Mouse (Mus musculus) bone marrow, adult 2 months (tissue): ENCODE measurements around the gene Nnmt. TPM values are rescaled to one million over a fixed set of nuclear protein-coding genes. Genes with fewer than 3 reads are reported as not detected.

Experiments used
- H3K27ac ChIP-seq: fragments of 200-500 bp; 2 replicates; pipeline ENCODE4 v1.5.1; 2012; ENCODE audit warnings: low read depth, mild to moderate bottlenecking, control low read depth, inconsistent platforms, low read length; ENCODE audit not compliant: control insufficient read depth, poor library complexity, insufficient read depth
- H3K4me1 ChIP-seq: fragments of 200-500 bp; 2 replicates; pipeline ENCODE4 v1.6.1; 2011; ENCODE audit warnings: low read length; ENCODE audit not compliant: control insufficient read depth, insufficient read depth
- H3K4me3 ChIP-seq: fragments of 200-500 bp; replicated peaks from 2 replicates; pipeline ENCODE3; 2011; ENCODE audit warnings: mild to moderate bottlenecking, low read depth, low read length, control low read depth; ENCODE audit not compliant: control insufficient read depth
- CTCF ChIP-seq: fragments of 200-500 bp; IDR thresholded peaks from 2 replicates; pipeline ENCODE4 v1.5.1; 2011; ENCODE audit warnings: low read length, control low read depth; ENCODE audit not compliant: control insufficient read depth, insufficient read depth
- POLR2A ChIP-seq: fragments of 200-500 bp; IDR thresholded peaks from 2 replicates; pipeline ENCODE4 v1.6.1; 2011; ENCODE audit warnings: low read depth, mild to moderate bottlenecking, control low read depth, low read length, borderline replicate concordance; ENCODE audit not compliant: control insufficient read depth
- WGBS: fragments of 180-500 bp; shearing (Covaris S2); methylation state at CpG from one replicate; pipeline ENCODE4 v1.1.7; 2018; 5-methylcytosine and 5-hydroxymethylcytosine counted together
- polyA plus RNA-seq: library from polyadenylated mRNA; stranded (reverse); fragments of >200 nt; gene quantifications from 2 replicates; pipeline ENCODE4 v1.2.4, GENCODE M21; 2011; ENCODE audit warnings: low replicate concordance; ENCODE audit not compliant: missing spikeins, insufficient read depth, insufficient read length

The Nnmt gene
- 3.1 and 12.8 TPM in 2 replicates for polyA plus RNA-seq

DNA sequence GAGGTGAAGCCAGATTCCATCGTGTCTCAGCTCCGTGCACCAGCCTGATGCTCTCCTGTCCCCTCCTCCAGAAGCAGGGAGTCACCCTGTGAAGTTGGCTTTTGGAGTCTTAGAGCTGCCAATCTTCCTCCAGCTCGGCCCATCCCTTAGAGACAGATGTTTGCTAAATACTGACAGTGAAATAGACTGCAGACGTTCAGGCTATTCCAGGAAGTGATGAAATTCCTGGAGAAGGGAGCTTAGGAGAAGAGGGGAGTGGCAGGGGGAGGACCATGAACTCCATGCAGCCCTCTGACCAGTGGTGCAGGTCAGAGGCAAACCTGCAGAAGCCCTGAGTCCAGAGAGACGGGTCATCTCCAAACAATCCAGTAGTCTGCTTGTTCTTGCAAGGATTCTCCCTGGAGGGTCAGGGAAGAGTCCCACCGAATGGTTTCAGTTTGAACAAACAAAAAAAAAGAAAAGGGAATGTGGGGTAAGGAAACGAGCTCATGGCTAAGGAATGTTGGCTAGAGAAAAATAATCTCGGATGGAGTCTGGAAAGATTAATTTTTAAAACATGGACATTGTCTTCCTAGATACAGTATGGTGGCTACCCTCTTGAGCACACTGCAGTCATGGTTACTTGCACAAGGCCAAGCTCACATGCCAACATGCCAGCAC lies at the start of gene Nnmt:
TSS of gene Nnmt (minus strand) at position 215 of the 660 bp plus-strand sequence.
- Histone ChIP-seq H3K4me3 (no peak within 1 kb of the TSS), H3K27ac (peak within 1 kb of the TSS; percentile 33; the same call in 1 of the 2 replicates), H3K4me1 (peaks cover 4% of the 10 kb centered on the region; the same call in 1 of the 2 replicates)
- TF ChIP-seq POLR2A (no peak), CTCF (no peak)
- 48% methylated on average over 8 of the region's 8 CpGs for WGBS

DNA sequence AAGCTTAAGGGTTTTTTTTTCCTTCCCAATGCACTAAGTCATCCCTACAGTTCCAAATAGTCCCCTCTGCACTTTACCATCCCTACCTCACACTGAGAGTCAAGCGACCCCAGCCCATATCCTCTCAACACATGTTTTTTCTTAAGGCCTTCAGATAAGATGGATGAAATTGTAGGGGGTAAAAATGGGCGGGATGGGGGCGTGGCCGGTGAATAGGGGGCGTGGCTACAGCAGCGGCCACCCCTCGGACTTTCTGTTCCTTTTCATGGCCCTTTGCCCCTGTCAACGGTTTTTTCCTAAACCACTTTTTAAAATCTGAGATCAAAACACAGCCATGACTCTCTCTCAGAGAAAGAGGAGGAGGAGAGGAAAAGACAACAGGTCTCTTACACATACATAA lies 49.8 kb upstream of the Nnmt start:
- WGBS: 30% methylated on average over 8 of the region's 8 CpGs

DNA sequence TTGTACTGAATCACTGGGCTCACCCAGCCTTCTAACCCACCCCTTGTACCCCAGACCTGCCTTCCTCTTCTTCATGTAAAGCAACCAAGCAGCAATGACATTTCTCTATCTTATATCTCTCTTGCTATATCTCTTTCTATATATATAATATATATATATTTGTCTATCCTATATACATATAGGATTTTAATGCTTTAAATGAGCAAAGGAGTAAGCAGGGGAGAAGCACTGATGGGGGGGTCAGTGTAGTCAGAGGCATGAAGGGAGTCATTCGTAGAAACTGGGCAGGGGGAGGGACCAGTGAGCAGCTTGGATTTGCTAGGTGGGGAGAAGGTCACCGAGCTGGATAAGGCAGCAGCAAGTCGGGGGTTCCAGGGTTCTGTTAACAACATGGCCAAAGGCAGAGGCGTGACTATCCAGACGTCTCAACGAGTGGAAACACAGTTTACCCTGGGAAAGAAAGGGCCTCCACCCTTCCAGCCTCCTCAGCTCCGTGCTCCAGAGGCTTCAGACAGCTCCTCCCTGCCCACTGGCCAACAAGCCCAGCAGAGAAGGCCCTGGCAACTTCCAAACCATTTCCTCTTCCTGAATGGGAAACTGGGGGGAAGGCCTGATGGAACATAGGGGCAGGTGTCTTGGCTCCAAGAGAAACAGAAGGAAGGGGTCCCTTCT lies 48.6 kb upstream of the Nnmt start:
- Histone ChIP-seq H3K4me1 (peaks cover 1% of the 10 kb centered on the region; the same call in 1 of the 2 replicates), H3K27ac (no peak overlapping the region), H3K4me3 (no peak overlapping the region)
- WGBS: 75% methylated on average over 7 of the region's 7 CpGs
- TF ChIP-seq CTCF (no peak), POLR2A (no peak)

More for the DNA sequence above, 49.8 kb upstream of the Nnmt start:
- H3K27ac ChIP-seq: no peak overlapping the region
- no peak overlapping the region for H3K4me3 ChIP-seq
- TF ChIP-seq POLR2A: no peak
- TF ChIP-seq CTCF: no peak
- H3K4me1 ChIP-seq: peaks cover 1% of the 10 kb centered on the region; the same call in 1 of the 2 replicates

DNA sequence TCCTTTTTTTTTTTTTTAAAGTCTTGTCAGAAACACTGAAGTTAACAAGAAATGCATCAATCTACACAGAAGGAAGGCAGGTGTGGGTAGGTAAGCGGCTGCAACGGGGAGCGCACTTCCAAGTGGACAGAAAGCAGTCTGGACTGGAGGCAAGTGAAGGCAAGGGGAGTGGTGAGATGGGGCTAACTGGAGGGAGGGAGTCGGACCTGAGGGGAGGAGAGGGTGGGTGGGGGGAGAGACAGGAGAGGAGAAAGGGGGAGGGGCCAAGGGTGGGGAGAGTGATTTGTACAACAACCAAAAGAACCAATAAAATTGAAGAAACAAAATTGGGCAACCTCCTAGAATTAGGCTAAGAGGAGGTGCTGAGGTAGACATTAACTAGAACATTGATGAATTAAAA lies 47.1 kb upstream of the Nnmt start:
- H3K27ac ChIP-seq: no peak overlapping the region
- H3K4me1 ChIP-seq: peaks cover 1% of the 10 kb centered on the region; the same call in 1 of the 2 replicates
- 87% methylated on average over 4 of the region's 4 CpGs for WGBS
- TF ChIP-seq POLR2A: no peak
- no peak for TF ChIP-seq CTCF
- no peak overlapping the region for H3K4me3 ChIP-seq

DNA sequence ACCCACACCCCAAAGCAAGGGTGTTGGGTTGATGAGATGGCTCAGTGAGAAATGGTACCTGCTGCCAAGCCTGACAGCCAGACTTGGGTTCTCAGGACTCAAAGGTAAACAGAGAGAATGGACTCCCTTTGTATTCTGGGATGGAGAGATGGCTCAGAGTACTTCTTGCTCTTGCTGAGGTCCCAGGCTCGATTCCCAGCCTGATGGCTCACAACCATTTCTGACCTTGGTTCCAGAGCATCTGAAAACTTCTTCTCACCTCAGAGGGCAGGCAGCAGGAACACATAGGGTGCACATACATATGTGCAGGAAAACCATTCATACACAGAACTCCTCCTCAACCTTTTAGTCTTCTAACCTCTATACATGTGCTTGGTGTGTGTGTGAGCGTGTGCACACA lies 45.9 kb upstream of the Nnmt start:
- TF ChIP-seq POLR2A: no peak
- no peak for TF ChIP-seq CTCF
- Histone ChIP-seq H3K4me1 (peaks cover 1% of the 10 kb centered on the region; the same call in 1 of the 2 replicates), H3K27ac (no peak overlapping the region), H3K4me3 (no peak overlapping the region)
- 78% methylated on average over 2 of the region's 2 CpGs for WGBS

DNA sequence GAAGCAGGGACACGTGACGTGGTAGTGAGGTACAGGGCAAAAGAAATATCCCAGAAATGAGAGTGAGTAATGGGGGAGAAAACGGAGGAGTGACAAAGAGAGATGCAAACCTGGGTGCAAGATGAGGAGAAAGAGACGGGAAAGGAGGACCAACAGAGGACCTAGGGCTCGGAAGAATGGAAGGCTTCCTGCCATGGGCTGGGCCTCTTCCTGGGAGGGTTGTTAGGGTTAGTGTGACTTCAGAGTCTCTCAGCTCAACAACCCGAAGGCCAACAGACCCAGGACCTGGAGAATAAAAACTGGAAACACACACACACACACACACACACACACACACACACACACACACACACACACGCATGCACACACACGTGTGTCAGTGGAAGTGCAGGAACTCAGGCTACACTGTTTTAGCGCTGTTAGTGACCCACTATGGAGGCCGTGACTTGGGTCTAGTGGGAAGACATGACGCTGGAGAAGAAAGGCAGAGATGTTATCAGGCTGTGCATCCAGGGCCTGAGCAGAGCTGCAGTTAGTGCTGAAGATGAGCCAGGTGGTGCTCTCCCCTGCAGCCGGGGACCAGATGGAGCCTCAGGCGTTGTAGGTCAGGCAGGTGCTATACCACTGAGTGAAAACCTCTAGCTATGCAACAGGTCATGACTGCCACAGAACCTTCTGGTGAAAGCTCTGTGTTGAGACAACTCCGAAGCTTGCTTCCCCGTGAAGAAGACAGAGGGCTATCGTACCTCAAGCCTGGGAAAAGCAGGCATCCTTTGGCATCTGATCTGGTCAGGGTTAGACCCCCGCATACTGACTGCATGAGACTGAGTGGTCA lies 45.1 kb upstream of the Nnmt start:
- no peak for TF ChIP-seq CTCF
- TF ChIP-seq POLR2A: no peak
- WGBS: 63% methylated on average over 17 of the region's 17 CpGs
- Histone ChIP-seq H3K4me1 (no peaks in the 10 kb centered on the region), H3K27ac (no peak overlapping the region), H3K4me3 (no peak overlapping the region)

DNA sequence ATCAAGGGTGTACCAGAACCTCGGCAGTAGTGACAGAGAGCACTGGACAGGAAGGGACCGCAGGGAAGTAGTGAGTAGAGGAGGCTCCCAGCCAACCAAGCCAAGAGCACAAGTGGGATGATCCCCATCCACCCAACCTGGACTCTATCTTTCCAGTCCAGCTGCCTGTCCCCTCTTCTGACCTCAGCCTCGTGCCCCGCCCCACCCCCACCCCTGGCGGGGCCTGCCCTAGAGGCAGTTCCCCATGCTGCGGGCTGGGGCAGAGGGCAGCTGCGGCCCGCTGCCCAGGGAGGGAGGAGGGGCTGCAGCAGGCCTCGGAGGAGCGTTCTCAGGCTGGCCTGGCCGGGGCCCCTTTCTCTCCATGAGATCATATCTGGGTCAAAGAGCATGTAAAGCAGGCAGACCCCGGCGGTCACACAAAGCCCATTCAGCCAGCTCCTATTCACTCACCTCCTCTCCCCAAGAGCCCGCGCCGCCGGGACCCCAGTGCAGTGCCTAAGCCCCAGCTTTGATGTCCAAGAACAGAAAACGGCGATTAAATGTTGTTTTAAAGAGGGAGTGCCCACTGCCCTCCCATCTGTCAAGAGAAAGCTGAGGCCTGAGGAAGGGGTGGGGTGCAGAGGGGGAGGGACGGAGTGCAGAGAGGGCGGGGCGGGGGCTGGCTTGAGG lies 44.3 kb upstream of the Nnmt start:
- no peak overlapping the region for H3K27ac ChIP-seq
- H3K4me1 ChIP-seq: no peaks in the 10 kb centered on the region
- no peak overlapping the region for H3K4me3 ChIP-seq
- TF ChIP-seq CTCF (no peak), POLR2A (no peak)
- WGBS: 11% methylated on average over 22 of the region's 22 CpGs
